Mouse (Mus musculus): ENCODE data around the gene Macf1.

DNA sequence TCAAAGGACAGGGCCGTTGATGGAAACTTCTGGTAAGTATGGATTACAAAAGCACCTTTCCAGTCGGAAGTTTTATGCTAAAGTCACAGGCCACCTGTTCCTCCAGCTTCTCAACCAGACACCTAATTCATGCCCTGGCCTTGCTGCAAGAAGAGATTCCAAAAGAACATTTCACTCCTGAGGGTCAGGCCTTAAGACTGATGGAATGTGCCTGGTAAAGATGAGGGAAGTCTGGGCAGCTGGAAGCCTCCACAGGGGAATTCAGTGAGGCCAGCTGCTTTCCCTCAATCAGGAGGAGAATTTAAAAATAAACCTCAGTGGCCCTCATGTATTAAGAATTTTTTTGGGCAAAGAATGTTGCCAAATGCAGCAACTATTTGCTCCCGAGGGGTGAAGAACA, 90.5 kb downstream of the Macf1 start:
- TF ChIP-seq CTCF (IDR thresholded peaks at IDR 0.05; ENCODE audit: low read depth), result no peak
- no peak for TF ChIP-seq EP300 (optimal IDR thresholded peaks at IDR 0.05)

All from stomach, postnatal 0 days (tissue).